Mouse (Mus musculus): ENCODE results near the gene Cyp2s1.
"Not testable (repeated sequence)": the region's sequence is repeated elsewhere in the genome, so short reads cannot be mapped to it uniquely, and the experiment has no call there.

Gene Cyp2s1

DNA sequence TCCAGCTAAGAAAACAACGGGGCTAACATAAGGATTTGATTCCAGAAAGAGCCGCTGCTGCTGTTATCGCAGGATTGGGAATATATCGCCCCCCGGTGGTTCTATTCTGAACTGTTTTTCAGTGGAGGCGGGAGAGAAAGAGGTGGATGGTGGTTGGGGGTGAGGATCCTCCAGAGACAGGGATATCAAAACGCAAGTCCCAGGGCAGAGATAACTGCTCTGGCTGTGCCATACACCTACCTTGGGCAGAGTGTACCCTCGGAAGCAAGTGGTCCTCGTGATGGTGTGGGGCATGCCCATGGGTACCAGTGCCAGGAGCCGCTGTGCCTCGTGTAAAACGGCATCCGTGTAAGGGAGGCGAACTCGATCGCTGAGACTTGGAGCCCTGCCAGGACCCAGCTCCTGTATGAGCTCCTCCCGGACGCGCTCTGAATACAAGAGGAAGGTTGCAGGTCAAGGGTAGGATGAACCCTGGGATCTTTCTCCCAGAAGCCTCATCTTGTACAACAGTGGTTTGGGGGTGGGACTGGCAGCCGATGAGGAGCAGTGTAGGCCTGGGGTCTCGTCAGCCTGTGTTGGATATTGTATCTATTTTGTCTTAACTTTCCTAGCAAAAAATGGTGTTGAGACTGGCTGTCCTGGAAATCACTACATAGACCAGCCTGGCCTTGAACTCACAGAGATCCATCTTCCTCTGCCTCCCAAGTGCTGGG, 10.9 kb downstream of the Cyp2s1 start:
- DNase-seq, result peak; percentile 52

DNA sequence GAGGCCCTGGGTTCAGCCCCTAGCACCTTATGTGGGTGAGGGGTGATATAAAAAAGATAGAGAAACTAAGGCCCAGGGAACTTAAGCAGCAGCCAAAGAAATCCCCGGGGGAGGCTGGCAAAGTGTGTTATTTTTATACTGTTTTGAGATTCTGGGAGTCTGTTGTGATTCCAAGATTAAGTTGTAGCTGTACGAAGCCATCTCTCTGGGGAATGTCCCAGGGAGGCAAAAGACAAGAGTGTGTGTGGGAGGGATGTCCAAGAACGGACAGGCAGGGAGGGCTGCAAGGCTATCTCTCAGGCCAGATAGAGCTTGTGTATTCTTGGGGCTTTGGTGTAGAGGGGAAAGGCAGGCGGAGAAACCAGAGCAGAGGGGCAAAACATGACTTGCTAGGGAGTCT, 11.9 kb downstream of the Cyp2s1 start:
- DNase-seq, result no peak

- no peak for DNase-seq
Measured at GRCm38 (mm10) chr7:25803460-25803859, 13.3 kb downstream of the Cyp2s1 start.

DNA sequence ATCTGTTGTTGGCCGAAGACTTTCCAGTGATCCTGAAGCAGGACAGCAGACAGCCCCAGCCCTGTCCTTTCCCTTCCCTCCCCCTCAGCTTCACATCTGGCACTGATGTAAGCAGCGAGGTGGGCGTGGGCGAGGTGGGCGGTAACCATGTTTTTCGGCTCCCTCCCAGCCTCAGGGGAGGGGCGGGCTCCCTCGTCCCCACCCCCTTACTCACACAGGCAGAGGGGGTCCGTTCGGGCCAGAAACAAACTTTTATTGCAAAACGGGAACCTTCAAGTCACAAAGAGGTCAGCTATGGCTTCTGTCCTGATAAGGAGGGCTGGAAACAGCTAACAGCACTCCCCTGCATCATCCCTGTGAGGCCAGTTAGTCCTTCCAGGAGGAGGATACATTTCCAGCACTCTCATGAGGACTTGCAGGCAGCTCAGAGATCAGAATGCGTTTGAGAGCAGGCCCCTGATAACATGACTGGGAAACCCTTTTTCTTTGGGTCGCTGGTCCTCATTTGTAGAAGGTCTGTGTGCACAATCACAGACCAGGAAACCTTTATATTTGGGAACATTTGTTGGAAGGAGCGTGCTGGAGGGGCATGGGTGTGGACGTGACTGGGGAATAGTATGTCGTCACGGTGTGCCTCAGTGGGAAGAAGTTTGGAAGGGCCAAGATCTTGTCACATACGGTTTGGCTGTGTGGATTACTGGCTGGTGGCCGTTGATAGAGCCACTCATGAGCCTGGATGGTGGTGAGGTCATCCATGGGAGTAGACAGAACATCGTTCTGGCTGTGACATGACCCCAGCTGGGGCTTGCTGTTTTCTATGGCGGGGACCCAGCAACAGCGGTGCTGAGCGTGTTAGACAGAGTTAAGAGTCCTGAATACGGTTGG, 14.2 kb downstream of the Cyp2s1 start:
- no peak for DNase-seq

DNA sequence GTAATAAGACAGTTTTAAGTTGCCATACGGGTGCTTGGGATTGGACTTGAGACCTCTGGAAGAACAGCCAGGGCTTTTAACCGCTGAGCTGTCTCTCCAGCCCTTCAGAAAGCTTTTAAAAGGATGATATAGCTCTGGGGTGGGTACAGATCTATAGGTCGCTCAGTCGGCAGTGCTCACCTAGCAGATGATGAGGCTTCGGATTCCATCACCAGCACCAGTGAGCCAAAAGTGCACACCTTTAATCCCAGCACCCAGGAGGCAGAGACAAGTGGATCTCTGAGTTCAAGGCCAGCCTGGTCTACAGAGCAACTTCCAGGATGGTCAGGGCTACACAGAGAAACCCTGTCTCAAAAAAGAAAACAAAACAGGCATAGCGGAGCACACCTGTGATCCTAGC, 15.7 kb downstream of the Cyp2s1 start:
- DNase-seq, result no peak

DNA sequence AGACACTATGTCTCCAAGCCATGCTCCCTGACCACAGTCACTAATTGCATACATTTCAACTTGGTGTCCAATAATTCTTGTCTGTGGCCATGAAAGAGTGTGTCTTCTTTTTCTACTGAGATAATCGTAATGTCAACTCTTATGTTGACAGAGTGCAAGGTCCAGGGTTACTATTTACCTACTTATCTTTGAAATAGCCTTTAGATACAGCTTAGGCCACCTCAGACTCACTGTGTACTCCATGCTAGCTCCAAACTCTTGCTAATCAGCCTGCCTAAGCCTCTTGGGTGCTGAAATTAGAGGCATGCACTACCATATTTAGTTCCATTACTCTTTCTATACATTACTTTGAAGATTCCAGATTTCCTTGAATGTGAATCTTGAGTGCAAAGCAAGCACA, 17.3 kb downstream of the Cyp2s1 start:
- no peak for DNase-seq

DNA sequence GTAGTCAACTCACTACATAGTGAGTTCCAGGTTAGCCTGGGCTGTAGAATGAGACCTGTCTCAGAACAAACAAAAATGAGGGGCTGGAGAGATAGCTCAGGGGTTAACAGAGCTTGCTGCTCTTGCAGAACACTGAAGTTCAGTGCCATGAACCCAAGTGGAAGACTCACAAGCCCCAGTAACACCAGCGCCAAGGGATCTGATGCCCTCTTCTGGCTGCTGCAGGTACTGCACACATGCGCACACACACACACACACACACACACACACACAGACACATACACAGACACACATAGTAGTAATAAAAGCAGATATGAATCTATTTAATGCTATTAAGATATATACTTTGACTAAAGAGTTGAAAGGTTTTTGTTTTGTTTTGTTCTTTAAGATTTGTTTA, 18.2 kb downstream of the Cyp2s1 start:
- DNase-seq, result no peak

GRCm38 (mm10) chr7:25794775-25795174, 21.9 kb downstream of the Cyp2s1 start:
- DNase-seq, result no peak

DNA sequence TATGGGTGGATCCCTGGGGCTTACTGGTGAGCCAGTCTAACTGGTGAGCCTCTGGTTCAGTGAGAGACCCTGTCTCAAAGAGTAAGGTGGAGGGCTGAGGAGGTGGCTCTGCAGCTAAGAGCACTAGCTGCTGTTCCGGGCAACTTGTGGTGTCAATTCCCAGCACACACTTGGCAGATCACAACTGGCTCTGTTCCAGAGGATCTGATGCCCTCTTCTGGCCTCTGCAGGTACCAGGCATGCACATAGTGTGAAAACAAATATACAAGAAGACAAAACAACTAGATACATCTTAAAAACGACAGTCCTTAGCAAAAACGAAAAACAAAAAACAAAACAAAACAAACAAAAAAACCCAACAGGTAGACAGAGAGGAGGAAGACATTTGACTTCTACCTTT, 23.0 kb downstream of the Cyp2s1 start:
- no peak for DNase-seq

DNA sequence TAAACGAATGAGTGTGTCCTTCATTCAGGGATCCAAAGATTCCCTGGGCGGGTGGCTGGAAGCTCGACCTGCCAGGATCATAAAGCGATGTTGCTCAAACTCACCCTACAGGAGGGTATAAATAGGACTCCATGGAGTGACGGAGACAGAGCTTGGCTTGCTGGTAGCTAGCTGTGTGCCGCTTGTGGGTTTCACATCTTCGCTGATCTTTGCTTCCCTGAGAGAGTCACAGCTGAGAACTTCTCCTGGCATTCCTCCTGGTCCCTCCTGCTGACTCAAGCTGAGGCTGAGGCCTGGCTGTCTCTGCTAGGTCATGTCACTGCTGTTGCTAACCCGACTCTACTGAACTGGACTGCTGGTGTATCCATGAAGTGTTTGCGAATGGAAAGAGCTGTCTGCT, 23.7 kb downstream of the Cyp2s1 start:
- DNase-seq, result not testable (repeated sequence)

DNA sequence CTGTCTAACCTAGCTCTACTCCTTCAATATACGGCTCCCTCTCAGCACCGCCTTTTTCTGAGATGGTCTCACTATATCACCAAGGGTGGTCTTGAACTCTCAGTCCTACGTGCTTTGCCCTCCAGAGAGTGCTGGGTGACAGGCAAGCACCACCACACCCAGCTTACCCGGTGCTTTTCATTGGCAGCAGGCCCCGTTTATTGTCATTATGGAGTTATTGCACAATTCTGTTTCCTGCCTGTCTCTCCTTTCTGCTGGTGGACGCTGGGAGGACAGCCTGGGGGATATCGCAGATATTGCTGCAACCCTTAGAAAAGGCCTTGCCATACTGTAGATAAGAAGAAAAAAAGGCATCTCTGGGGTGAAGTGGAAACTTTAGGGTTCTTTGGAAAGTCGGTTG, 26.1 kb downstream of the Cyp2s1 start:
- DNase-seq, result no peak

GRCm38 (mm10) chr7:25789129-25789440, 27.6 kb downstream of the Cyp2s1 start:
- DNase-seq, result no peak

- peak; percentile 28 for DNase-seq
Measured at GRCm38 (mm10) chr7:25788220-25789128, 28.2 kb downstream of the Cyp2s1 start, which contains the start of gene Axl. Gene Axl (minus strand): TSS chr7:25788705.

GRCm38 (mm10) chr7:25787456-25788219, 29.1 kb downstream of the Cyp2s1 start:
- DNase-seq, result no peak

- no peak for DNase-seq
Measured at GRCm38 (mm10) chr7:25786974-25787373, 29.7 kb downstream of the Cyp2s1 start.

- DNase-seq, result no peak
Measured at GRCm38 (mm10) chr7:25785752-25786151, 31.0 kb downstream of the Cyp2s1 start.

- DNase-seq, result no peak
Measured at GRCm38 (mm10) chr7:25784808-25785207, 31.9 kb downstream of the Cyp2s1 start.

GRCm38 (mm10) chr7:25783746-25784145, 33.0 kb downstream of the Cyp2s1 start:
- DNase-seq, result no peak

DNA sequence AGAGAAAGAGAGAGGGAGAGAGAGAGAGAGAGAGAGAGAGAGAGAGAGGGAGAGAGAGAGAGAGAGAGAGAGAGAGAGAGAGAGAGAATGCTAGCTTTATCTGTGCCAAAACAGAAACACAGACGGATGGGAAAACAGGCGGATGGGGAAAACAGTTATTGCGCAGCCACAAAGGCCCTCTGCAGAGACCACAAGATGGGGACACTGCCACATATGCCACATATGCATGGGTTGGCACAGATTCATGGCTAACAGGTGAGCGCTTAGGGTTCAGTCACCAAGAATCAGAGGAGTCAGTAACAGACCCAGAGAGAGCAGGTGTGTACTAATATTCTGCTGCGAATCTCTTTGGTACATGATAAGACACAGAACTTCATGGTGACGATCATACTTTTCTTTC, 34.0 kb downstream of the Cyp2s1 start:
- no peak for DNase-seq

GRCm38 (mm10) chr7:25781937-25782610, 34.6 kb downstream of the Cyp2s1 start:
- DNase-seq, result no peak

DNA sequence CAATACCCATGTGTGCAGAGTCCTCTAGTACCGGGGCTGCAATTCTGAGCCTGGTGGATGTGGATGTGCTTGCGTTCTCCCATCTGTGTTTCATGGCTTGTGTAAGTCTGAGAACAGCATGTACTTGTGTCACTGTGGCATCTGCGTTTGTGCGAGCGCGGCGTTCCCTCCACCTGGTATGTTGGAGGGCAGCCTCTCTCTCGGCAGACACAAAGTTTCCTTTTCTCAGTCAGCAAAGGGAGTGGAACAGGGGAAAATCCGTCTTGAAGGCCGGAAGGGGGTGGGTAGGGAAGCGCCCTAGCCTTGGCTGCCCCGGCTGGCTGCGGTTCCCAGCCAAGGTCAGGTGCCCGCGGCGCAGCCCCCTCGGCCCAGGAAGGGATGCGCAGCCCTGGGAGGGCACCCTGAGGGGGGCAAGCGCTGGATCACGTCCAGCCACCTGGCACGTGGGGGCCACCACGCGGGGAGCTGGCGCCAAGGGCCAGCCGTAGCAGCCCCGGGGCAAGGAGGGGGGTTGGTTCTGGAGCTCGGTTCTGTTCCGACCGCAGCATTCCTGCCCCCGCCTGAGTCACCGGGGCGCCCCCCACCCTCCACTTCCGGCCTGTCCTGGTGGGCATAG, 35.3 kb downstream of the Cyp2s1 start:
- DNase-seq, result no peak
